Mouse (Mus musculus): ENCODE data around the gene Spns2.

Gene Spns2

DNA sequence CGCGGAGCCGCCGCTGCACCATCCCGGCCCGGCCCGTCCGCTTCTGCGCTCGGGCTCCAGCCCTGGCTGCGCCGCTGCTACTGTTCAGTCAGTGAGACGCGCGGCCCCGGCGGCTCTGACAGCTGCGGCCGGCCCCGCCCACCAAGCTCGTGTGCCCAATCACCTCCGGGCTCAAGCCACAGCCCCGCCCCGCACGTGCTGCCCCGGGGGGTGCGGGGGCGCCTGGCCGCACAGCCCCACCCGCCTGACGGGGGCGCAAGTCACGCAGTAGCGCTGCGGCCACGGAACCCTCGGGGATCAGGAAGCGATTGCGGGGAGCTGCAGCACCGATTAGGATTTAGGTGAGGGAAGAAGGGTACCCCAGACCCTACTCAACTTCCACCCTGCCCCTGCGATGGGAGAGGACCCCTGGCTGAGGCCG is at the start of gene Spns2:
TSS of gene Spns2 (minus strand) at position 24 of the 421 bp plus-strand sequence.
- peak; percentile 95 to 96 for DNase-seq (ENCODE audit: low spot score in 2 of 2)

DNA sequence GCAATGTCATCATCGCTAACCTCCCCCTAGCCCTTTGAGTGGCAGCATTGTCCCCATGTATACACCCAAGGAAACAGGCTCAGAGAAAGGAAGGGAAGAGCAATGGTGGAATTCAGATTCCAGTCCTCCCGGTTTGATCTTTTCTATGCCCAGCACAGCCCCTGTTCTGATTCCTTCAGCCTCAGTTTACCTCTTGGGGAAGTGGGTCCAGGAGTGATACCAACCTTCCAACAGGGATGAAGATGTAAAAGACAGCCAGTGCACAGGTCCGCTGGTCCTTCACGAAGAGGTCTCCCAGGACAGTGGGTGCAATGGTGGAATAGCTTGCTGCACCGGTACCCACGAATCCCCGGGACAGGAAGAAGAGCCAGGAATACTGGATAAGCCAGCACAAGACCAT is 49.1 kb upstream of the Spns2 start:
- no peak for DNase-seq (ENCODE audit: low spot score in 2 of 2)

DNA sequence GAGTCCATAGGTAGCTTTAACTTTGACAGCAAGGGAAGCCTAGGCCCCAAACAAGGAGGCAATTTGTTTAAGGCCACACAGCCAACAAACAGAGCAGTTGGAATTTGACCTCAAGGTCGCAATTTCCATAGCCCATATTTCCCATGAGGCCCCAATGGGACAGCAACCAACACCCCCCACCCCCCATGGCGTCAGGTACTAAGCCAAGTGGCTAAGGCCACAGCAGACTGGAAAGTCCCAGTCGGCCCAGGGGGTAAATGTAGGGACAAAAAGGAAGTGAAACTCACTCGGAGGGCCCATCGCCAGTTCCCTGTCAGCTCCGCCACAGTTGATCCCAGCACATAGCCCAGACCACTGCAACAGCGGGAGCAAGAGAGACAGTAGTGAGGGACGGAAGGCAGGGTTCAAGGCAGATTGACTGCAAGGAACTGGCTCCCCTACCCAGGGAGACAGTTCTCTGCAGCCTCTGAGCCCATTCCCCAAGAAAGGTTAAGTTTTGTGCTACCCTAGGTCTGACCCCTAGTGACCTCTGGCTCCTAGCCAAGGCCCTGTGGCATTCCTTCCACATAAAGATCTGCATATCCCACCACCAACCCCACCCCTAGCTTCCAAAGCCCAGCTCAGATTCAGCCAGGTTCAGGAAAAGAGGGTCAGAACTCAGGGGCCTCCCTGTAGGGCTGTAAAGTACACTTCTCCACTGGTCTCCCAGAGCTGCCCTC is 48.5 kb upstream of the Spns2 start:
- DNase-seq (ENCODE audit: low spot score in 2 of 2), result peak; percentile 32 to 52

DNA sequence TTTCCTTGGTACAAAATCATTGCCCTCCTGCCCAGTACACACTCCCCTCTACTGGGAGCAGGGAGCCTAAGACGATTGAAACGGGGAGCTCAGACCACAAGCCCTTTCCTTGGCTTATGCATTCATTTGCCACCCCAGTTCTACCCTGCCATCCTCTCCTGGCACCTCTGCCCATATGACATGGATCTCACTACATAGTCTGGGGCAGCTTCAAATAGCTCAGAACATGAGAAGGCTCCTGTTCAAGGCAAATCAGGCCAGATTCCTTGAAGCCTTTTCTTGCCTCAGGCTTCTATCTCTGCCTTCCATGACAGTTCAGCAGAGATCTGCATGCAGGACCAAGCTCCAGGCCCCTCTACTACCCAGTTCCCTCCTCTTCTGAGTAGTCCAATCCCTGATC is 47.8 kb upstream of the Spns2 start:
- no peak for DNase-seq (ENCODE audit: low spot score in 2 of 2)

DNA sequence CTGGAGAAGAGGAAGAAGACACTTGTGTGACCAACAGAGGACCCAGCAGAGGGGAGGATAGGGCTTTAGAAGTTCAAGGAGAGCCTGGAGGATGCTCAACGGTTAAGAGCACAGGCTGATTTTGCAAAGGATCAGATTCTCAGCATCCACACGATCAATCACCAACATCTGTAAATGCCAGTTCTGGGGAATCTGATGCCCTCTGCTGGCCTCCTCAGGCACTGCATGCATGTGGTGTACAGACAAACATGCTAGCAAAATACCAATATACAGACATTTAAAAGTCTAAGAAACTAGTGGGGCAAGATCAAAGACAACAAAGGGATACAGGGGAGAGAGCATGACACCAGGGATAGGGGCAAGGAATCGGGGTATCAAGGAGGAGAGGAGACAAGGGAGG is 45.8 kb upstream of the Spns2 start:
- DNase-seq (ENCODE audit: low spot score in 2 of 2), result no peak

DNA sequence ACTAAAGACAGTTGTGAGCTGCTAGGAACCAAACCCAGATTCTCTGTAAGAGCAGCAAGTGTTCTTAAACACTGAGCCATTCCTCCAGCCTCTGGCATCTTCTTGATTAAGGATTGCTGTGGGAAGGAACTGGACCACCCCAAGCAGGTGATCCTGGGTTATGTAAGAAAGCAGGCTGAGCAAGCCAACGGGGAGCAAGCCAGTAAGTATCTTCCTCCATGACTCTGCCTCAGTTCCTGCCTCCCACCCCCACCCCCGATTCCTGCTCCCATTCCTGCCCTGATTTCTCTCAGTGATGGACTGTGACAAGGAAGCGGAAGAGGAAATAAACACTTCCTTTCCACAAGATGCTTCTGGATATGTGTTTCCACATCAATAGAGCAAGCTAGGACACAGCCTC is 43.2 kb upstream of the Spns2 start:
- no peak for DNase-seq (ENCODE audit: low spot score in 2 of 2)

DNA sequence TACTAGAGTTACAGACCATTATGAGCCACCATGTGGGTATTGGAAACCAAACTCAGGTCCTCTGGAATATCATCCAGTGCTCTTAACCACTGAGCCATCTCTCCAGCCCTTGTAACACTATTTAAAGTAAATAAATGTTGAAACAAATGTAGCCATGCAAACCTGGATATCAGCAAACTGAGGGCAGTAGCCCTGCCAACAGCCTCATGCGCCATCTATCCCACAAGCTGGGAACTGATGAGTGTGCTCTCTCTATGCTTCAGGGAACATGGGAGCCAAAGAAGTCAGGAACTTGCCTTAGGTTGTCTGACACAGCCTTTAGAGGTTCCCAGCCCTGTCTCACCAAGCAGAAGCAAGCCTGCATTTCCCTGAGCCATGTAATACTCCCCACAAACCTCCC is 41.9 kb upstream of the Spns2 start:
- no peak for DNase-seq (ENCODE audit: low spot score in 2 of 2)

DNA sequence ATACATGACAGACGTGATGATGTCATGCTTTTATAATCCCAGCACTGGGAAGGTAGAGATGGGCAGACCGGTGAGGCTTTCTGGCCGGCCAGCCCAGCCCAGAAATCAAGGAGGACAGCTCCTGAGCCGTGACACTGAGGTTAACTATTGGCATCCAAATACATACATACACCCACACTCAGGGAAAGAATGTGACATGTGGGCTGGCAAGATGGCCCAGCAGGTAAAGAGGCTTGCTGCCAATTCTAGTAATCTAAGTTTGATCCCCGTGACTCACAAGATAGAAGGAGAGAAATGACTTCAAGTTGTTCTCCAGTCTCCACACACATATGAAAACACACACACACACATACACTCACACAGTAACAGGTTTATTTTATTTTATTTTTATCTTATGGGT is 41.4 kb upstream of the Spns2 start:
- DNase-seq (ENCODE audit: low spot score in 2 of 2), result no peak

DNA sequence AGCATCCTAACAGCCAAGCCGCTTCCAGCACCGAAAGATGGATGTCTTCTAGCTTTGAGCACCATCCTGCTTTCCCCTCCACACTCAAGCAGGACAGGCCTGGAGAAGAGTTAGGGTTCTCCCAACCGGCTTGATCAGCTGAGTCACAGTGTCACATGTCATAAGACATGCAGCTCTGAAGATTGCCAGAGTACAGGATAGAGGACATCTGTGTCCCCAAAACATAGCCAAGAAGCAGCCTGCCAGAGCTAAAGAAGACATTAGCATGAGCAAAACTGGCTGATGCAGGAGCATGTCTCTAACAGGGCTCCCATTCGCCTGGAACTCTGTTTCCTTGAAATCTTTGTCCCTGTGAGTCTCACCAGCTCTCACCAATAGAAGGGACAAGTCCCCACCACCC is 36.5 kb upstream of the Spns2 start:
- no peak for DNase-seq (ENCODE audit: low spot score in 2 of 2)

DNA sequence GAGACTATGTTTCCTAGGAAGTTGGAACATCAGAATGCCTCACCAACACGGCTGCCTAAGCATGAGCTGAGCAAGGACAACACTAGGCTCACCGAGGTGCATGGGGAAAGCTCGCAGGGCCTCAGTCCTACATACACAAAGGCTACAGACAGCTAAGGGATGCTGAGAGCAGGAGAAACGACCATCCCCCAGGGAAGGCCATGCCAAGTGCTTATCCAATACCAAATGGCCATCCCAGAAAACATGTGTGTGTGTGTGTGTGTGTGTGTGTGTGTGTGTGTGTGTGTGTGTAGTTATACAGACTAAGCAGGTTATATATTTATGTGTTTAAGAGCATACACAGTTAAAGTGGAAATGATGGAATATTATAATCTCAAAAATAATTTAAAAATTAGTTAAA is 34.0 kb upstream of the Spns2 start:
- DNase-seq (ENCODE audit: low spot score in 2 of 2), result no peak

DNA sequence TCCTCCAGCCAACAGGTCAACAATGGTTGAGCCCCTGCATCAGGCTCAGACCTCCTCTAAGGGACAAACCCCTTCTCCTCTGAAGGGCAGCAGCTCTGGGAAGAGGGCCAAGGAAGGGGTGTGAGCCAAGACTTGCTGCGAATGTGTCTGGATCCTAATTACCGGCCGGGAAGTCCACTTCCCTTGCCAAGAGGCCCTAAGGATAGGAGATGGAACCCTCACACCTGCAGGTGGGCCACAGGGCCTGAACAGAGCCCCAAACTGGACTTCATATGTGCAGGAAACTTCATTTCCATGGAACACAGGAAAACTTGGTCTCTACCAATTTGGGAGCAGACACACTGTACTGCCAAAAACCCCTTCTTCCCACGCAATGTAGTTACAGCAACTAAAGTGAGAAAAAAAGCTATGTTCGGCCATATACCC is 32.9 kb upstream of the Spns2 start:
- DNase-seq (ENCODE audit: low spot score in 2 of 2), result peak; percentile 73 to 75

DNA sequence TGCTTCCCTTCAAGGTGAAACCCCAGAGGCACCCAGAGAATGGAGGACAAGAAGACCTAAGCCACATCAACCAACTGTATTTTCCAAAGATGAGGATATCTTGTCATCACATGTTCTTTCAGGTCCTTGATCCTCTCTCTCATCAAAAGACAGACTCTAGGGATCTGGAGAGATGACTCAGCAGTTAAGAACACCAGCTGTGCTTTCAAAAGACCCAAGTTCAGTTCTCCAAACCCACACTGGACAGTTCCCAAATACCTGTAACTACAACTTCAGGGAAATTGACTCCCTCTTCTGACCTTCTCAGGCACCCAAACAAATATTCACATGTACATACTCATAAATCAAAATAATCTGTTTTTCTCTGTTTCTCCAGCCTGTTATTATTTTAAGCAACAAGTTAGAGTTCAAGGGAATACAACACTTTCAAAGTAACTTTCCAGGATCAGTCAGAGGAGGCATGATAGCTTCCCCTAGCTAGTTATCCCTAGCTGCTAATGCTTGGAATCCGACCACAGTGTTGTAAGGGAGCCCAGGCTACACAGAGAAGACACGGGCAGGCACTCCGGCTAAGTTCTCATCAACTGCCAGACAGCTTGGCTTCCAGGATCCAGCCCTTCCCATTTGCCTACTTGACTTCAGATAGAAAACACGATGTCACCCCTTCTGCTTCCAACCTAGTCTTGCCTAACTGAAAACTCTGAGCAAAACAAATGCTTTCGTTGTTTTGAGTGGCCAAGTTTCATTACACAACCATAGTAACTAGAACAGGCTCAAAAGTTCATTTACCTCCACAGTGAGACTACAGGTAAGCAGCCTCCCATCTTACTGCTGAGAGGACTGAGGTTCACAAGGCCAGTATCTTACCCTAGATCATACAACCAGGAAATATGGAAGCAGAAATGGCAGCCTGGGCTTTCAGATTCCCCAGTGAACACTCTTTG is 32.2 kb upstream of the Spns2 start:
- no peak for DNase-seq (ENCODE audit: low spot score in 2 of 2)

DNA sequence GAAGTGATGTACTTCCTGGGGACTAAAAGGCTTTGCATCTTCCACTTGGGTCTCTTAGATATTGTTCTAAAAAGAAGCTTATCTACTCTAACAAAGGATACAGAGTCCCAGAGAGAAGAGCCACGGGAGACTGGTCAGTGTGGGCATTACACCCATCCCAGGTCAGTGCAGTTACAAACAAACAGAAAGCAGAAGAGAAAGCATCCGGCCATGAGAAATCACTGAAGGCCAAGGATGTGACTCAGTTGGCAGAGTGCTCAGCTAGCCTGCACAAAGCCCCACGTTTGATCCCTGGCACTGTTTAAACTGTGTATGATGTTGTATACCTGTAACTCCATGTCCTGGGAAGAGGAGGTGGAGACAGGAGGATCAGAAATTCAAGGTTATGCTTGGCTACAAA is 30.2 kb upstream of the Spns2 start:
- DNase-seq (ENCODE audit: low spot score in 2 of 2), result no peak

DNA sequence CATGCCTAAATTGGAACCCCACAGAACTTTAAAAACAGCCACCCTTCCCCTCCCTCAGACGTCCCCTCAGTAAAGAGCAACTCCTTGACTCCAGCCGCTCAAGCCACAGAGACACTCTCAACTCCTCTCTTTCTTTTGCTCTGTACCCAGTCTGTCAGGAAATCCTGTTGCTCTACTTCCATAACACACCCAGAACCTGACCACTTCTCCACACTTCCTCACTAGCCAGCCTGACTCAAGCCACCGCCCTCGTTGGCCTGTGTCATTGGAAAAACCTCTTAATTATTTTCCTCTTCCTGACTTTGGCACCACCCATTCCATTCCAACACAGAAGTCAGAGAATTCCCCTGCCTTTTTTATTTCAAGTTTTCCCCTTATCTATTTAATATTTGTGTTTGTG is 29.5 kb upstream of the Spns2 start:
- no peak for DNase-seq (ENCODE audit: low spot score in 2 of 2)

DNA sequence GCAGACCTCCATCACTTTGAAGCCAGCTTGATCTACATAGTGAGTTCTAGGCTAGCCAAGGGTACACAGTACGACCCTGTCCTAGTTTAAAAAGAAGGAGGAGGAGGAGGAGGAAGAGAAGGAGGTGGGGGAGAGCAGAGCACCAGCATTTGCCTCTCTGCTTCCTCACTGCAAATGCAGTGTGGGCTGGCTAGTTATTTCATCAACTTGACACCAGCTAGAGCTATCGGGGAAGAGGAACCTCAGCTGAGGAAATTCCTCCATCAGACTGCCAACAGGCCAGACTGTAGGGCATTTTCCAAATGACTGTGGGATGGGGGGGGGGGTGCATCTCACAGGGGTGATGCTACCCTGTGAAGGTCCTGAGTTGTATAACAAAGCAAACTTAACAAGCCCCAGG is 28.7 kb upstream of the Spns2 start:
- DNase-seq (ENCODE audit: low spot score in 2 of 2), result no peak

DNA sequence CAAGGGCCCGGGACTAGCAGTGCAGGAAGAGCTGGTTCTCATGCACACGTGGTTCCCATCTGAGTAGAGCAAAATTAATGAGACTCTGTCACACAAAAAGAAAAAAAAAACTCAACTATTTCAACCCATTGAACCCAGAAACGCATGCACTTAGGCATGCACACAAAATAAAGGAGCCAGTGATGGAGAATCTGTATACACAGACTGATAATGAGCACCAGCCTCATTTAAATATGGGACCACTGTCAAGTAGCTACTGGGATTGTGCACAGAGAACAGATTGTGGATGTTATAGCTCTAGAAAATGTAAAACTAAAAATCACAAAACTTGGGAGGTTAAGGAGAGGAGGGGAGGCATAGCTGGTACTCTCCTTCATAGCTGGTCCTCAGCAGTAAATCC is 25.3 kb upstream of the Spns2 start:
- no peak for DNase-seq (ENCODE audit: low spot score in 2 of 2)

DNA sequence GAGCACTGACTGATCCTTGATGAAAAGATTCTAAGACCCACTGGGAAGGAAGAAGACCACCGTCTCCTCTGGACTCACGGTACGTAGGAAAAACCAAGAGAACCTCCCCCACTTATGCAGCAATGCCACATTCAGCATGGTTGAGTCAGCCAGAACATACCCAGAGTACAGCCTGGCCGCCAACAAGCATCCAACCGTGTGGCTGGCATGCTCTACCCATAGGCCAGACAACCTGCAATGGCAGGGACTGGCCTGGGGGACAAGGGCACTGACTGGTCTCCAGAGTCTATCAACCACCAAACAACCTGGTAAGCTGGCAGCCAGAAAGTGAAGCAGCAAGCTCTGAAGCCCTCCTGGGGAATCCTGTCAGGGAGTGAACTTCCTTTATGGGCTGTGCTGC is 18.9 kb upstream of the Spns2 start:
- DNase-seq (ENCODE audit: low spot score in 2 of 2), result no peak

DNA sequence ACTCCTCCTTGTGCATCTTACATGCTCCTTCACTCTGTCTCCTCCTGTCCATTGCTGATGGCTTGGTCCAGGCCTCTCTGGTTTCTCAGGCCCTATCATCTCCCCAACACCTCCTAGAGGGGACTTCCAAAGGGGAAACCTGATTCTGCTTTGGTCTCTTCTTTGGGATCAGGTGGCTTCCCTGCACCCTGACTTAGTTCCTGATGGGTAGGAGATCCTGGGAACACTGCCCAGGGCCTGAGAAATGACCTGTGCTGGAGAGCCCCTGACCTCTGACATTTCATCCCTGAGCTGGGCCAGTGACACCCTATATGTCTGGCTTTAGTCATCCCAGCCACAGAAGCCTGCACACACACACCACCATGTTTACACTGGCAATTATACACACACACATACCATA is 17.9 kb upstream of the Spns2 start:
- DNase-seq (ENCODE audit: low spot score in 2 of 2), result no peak

DNA sequence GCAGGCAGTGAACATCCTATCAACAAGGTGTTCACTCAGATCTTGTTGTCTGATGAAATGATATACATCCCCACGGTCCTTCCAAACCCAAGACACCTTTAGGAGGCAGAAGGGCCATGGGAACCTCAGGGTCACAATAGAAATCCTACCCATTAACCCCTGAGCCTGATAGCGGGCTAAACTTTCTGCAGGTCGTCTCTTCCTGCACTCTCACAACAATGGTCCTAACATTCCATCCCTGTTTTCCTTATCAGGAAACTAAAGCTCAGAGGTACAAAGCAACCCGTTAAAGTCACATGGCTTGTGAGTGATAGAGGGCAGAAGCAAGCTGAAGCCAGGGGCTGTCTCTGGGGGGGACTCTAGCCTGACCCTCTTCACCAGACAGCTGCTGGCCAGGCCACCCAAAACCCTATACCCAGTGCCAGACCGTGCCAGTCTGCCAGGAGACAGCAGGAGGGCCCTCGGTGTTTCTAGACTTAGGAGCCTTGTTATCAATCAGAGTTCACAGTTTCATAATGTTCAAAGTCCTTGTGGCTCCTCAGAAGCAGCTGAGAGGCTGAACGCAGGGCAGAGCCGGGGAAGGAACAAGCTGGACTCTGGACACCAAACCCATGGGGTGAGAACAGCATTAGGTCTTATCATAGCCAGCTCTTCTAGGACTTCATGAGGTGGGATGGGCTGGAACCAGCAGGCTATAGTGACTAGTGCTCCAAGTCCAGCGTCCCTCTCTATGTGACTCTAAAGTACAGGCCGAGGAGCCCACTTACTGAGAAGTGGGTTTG is 14.5 kb upstream of the Spns2 start:
- DNase-seq (ENCODE audit: low spot score in 2 of 2), result no peak

DNA sequence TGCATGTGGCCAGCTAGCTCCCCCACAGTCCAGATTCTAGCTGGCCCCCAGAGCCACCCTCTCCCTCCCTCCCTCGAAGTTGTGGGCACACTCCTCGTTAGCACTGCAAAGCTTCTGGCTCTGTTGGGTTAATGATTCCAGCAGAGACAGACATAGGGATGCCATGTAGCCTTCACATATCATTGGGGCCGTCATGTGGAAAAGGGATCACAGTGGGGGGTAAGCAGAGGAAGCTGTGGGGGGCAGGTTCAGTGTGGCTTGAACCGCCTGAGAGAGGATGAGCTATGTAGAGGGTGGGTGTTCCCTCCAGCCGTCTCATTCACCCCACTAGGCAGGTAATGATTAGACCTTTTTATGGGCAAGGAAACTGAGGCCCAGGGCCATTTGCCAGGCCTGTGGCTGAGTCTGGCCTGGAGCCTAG is 13.8 kb upstream of the Spns2 start:
- no peak for DNase-seq (ENCODE audit: low spot score in 2 of 2)

DNA sequence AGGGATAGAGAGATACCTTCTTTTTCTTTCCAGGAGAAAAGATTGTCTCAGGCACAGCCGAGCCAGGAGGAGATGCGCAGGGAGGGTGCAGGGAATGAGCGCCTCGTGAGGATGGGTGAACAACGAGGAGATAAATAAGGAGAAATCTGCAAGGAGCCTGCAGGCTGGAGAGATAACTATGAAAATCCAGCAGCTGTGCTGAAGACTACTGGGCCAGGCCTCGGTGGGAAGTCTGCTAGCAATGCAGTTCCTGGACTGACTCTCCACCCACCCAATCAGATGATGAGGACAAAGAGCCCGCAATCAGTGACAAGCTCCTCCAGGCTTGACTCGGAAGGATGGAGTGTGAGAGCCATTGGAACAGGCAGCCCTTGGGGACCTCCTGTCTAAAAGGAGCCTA is 12.5 kb upstream of the Spns2 start:
- peak; percentile 55 to 70 for DNase-seq (ENCODE audit: low spot score in 2 of 2)

DNA sequence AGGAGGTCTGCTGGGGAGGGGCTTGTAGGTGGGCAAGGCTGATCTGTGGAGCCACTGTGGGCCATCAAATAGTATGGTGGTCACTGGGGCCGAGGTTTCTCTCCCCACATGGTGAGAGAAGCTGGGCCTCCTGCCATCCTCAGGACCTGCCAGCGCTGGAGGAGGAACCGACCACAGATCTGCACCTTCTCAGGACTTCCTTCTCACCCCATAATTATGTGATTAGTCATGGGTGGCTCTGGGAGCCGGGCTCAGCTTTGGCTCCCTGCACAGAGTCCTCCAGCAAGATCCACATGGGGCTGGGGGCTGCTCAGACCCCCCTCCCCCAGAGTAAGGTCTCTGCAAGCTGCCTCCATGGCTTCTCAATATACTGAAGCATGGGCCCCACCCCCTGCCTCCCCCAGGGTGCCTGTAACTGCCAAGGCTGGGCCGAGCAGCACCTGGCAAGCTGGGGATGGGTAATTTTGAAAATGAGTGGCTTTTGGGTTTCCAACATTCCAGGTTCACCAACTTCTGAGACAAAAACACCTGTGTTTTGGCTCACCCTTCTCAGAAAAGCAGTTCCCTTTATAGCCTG is 11.8 kb upstream of the Spns2 start:
- no peak for DNase-seq (ENCODE audit: low spot score in 2 of 2)

Measured in right cerebral cortex, postnatal 10 days (tissue).